Mouse (Mus musculus): ENCODE data around the gene Bicral. TPM values are rescaled to one million over a fixed set of nuclear protein-coding genes. Genes with fewer than 3 reads are reported as not detected.
"Not testable (repeated sequence)": the region's sequence is repeated elsewhere in the genome, so short reads cannot be mapped to it uniquely, and the experiment has no call there.

Bicral gene
- total RNA-seq, 2 experiments from 2014 or later: 36.5 to 36.6 TPM

DNA sequence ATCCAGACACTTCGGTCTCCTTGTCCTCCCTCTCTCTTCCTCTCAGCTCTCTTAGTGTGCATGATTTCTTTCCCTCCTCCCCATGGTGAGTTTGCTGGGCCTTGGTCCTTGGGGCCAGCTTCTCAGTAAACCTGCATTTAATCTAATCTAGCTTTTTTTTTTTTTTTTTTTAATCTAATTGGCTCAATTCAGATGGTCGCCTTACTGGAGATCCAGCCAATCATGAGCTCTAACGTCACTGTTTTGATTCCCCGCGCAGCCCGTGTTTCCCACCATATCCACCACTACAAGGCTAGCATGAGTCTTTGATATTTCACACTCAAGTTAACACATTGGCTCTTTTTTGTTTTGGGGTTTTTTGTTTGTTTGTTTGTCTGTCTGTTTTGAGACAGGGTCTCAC is 43.8 kb downstream of the Bicral start:
- intact Hi-C loops (cut with DNase I): no loop called here

GRCm38 (mm10) chr17:46813637-46814036 is 44.6 kb downstream of the Bicral start:
- intact Hi-C loops (cut with DNase I): no loop called here
- DNase-seq (ENCODE audit: extremely low spot score in 1 of 2, low spot score in 2 of 2): no peak

More for the DNA sequence above, 43.8 kb downstream of the Bicral start:
- DNase-seq (ENCODE audit: extremely low spot score in 1 of 2, low spot score in 2 of 2): no peak

DNA sequence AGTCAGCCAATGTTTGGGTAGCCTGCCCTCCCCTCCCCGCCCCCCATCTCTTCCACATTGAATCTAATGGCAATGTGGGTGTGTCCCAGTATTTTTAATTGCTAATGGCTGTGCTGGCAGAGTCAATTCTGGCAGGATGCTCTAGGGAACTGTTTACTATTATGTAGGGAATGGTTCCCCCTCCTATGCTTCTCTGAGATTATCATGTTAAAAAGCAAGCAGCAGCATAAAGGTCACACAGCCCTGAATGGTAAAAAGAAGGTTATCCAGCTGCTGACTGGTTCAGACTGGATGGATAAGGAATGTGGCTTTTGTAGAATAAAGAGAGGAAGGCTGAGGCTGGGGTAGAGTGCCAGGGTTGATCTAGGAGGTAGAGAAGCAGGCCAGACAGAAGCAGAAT is 45.8 kb downstream of the Bicral start:
- intact Hi-C loops (cut with DNase I): no loop called here
- DNase-seq (ENCODE audit: extremely low spot score in 1 of 2, low spot score in 2 of 2): no peak

GRCm38 (mm10) chr17:46810672-46811071 is 47.6 kb downstream of the Bicral start:
- no peak for DNase-seq (ENCODE audit: extremely low spot score in 1 of 2, low spot score in 2 of 2)
- intact Hi-C loops (cut with DNase I): no loop called here

- intact Hi-C loops (cut with DNase I): no loop called here
- no peak for DNase-seq (ENCODE audit: extremely low spot score in 1 of 2, low spot score in 2 of 2)
Observed at GRCm38 (mm10) chr17:46809131-46809830, 49.0 kb downstream of the Bicral start.

DNA sequence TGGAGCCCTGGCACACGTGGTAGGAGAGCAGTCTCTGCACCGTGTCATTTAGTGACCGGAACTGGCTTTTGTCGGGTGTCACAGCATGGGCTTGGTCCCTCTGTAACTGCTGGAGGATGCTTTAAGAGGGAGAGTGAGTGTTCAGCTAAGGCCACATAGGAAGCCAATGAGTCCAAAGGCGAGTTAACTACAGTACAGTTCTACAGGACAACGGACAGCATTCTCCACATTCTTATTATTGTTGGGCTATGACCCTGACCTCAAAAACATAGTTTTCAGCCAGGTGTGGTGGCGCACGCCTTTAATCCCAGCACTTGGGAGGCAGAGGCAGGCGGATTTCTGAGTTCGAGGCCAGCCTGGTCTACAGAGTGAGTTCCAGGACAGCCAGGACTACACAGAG is 49.9 kb downstream of the Bicral start:
- no peak for DNase-seq (ENCODE audit: extremely low spot score in 1 of 2, low spot score in 2 of 2)
- intact Hi-C loops (cut with DNase I): no loop called here

DNA sequence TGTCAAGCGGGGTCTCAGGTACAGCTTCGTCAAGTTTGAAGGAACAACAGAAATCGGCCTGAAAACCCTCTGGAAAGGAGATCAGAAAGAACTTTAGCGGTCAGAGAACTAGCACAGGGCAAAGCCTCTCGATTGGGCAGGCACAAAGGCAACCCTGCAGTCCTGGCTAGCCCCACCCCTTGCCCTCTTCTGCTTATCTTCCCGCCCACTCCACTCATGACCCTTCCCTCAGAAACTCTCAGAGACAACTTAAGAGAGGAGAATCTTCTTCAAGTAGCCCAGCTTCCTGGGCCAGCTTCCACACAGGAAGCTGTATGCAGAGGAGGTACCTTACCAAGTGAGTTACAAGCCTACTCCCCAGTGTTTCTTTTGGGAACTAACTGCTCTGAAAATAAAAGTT is 56.5 kb downstream of the Bicral start:
- DNase-seq (ENCODE audit: extremely low spot score in 1 of 2, low spot score in 2 of 2): no peak
- intact Hi-C loops (cut with DNase I): no loop called here

DNA sequence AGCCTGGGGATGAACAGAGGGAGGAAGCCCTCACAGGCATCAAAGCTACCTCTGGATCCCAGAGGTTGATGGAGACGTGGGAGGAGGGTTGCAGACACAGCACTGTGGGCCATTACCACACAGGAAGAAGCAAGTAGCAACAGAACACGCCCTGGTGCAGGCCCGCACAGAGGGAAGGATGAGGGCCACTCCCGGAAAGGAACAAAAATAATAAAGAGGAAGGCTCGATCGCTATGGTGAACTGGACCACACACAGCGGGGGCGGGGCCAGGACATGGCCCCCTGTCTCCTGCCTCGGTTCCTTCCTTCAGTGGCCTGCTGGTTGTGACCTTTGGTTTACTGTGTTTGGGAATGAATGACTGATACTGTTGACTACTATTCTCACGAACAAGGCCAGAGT is 58.6 kb downstream of the Bicral start:
- DNase-seq (ENCODE audit: extremely low spot score in 1 of 2, low spot score in 2 of 2): no peak

GRCm38 (mm10) chr17:46797386-46797785 is 60.9 kb downstream of the Bicral start:
- DNase-seq (ENCODE audit: extremely low spot score in 1 of 2, low spot score in 2 of 2): no peak
- intact Hi-C loops (cut with DNase I): no loop called here

More for the DNA sequence above, 58.6 kb downstream of the Bicral start:
- intact Hi-C loops (cut with DNase I): no loop called here

GRCm38 (mm10) chr17:46796743-46797142 is 61.5 kb downstream of the Bicral start:
- no peak for DNase-seq (ENCODE audit: extremely low spot score in 1 of 2, low spot score in 2 of 2)
- intact Hi-C loops (cut with DNase I): no loop called here

GRCm38 (mm10) chr17:46792963-46793362 is 65.3 kb downstream of the Bicral start:
- intact Hi-C loops (cut with DNase I): no loop called here
- no peak for DNase-seq (ENCODE audit: extremely low spot score in 1 of 2, low spot score in 2 of 2)

- intact Hi-C loops (cut with DNase I); DNase-seq (ENCODE audit: extremely low spot score in 1 of 2, low spot score in 2 of 2): not testable (repeated sequence)
Observed at GRCm38 (mm10) chr17:46787974-46788373, 70.3 kb downstream of the Bicral start.

GRCm38 (mm10) chr17:46786952-46787351 is 71.3 kb downstream of the Bicral start:
- DNase-seq (ENCODE audit: extremely low spot score in 1 of 2, low spot score in 2 of 2): no peak

DNA sequence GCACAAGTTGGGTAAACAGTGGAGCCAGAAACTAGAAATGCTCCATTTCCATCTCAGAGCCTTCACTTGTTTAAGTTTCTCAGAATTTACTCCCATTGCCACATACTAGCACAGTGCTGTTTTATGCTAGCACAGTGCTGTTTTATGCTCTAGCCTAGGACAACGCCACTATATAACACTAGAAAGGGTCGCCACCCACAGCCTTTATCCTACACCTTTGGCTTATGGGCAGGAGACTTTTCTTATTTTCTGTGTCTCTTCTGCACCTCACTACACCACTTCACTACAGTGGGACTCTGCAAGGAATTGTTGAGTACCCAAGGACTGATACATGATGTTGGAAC is 75.1 kb downstream of the Bicral start:
- intact Hi-C loops (cut with DNase I): loop anchor here (2.0 kb wide), 1 partner anchor 106 kb away; no protein-coding TSS in a partner anchor
- DNase-seq (ENCODE audit: extremely low spot score in 1 of 2, low spot score in 2 of 2): no peak

More at GRCm38 (mm10) chr17:46786952-46787351, 71.3 kb downstream of the Bicral start:
- intact Hi-C loops (cut with DNase I): no loop called here

GRCm38 (mm10) chr17:46782341-46783221 is 75.7 kb downstream of the Bicral start, which contains the start of gene Rpl7l1:
TSS of gene Rpl7l1 (minus strand) at chr17:46782672.
- intact Hi-C loops (cut with DNase I): loop anchor here (2.0 kb wide), 1 partner anchor 106 kb away; no protein-coding TSS in a partner anchor
- DNase-seq (ENCODE audit: extremely low spot score in 1 of 2, low spot score in 2 of 2): peak; percentile 85 to 95

- DNase-seq (ENCODE audit: extremely low spot score in 1 of 2, low spot score in 2 of 2): no peak
- intact Hi-C loops (cut with DNase I): loop anchor here (2.0 kb wide), 1 partner anchor 107 kb away; no protein-coding TSS in a partner anchor
Observed at GRCm38 (mm10) chr17:46781876-46782275, 76.4 kb downstream of the Bicral start.

- no peak for DNase-seq (ENCODE audit: extremely low spot score in 1 of 2, low spot score in 2 of 2)
- intact Hi-C loops (cut with DNase I): no loop called here
Observed at GRCm38 (mm10) chr17:46776087-46776486, 82.2 kb downstream of the Bicral start.

DNA sequence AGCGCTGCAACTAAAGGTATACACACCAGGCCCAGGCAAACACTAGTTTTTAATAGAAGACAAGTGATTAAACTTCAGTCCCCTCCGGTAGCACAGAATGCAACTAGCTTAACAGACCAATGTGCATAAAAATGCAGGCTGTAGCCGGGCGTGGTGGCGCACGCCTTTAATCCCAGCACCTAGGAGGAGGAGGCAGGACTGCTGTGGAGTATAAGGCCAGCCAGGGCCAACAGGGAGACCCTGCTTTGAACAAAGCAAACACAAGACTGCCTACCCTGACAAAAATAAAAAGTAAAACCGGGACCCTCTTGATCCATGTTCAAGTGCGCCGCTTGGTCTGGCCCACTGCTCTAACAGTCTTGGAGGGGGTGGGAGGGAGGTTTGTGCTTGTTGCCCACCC is 83.2 kb downstream of the Bicral start:
- DNase-seq (ENCODE audit: extremely low spot score in 1 of 2, low spot score in 2 of 2): no peak
- intact Hi-C loops (cut with DNase I): no loop called here

GRCm38 (mm10) chr17:46774131-46774472 is 84.2 kb downstream of the Bicral start:
- intact Hi-C loops (cut with DNase I): no loop called here
- DNase-seq (ENCODE audit: extremely low spot score in 1 of 2, low spot score in 2 of 2): no peak

Data from left cerebral cortex, postnatal 10 days (tissue).